Mouse (Mus musculus) skeletal muscle tissue, adult 2 months (tissue): ENCODE data around the gene Myd88.
"Not testable (repeated sequence)": the region's sequence is repeated elsewhere in the genome, so short reads cannot be mapped to it uniquely, and the experiment has no call there.

ENCODE experiments used
- DNase-seq: peaks from one replicate; pipeline ENCODE4 v3.0.0-alpha.2; 2012; ENCODE audit warnings: low read depth, low spot score

The Myd88 gene

DNA sequence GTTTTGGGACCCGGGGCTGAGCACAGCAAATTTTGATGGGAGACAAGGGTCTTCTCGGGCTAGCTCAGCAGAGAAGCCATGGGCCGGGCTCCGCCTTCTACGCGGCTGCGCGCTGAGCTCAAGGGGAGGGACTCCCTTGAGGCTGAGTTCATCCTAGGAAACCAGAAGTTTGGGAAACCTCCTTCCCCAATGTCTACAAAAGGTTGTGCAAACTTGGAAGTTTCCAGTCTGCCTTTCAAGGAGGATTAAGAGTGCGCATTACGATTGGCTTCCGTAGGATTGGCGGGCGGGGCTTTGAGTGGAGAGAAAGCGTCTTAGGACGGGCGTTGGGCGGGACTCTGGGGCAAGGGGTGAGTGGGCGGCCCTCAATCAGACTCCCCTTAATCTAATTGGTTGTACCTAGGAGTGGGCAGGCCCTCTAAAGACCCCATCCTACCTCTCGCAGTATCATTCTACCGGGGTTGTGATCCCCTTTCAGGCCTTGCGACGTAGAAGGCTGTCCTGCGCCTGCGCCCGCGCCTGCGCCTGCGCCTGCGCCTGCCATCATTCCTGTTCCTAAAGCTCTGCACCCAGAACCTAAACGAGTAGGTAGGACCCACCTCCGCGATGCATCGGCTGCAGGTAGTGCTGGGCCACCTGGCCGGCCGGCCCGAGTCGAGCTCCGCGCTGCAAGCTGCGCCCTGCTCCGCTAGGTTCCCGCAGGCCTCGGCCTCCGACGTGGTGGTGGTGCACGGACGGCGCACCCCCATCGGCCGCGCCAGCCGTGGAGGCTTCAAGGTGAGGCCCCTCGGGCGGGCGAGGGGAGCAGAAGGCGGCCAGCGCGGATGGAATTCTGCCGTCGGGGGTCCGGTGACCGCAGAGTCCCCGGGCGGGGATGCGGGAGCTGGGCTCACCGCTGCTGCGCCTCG is at the start of gene Myd88:
Myd88 (minus strand) TSS at position 503 of the 908 bp plus-strand sequence.
- DNase-seq = peak; percentile 97

DNA sequence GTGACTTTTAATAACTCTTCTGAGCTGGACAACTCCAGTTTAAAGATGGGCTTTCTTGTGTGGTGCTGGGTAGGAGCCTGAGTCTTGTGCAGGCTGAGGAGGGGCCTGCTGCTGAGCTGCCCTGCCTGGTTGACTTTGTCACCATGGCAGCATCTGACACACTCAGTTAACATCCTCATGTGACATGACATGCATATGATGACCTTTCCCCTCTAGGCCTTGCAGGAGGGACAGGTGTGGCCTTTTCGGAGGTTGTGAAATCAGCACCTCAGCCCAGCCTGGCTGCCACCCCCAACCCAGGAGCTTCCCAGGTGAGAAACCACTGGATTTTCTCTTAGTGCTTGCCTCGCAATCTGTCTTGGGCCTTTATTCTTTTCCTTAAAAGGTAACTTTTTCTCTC is 49.0 kb upstream of the Myd88 start:
- no peak for DNase-seq

DNA sequence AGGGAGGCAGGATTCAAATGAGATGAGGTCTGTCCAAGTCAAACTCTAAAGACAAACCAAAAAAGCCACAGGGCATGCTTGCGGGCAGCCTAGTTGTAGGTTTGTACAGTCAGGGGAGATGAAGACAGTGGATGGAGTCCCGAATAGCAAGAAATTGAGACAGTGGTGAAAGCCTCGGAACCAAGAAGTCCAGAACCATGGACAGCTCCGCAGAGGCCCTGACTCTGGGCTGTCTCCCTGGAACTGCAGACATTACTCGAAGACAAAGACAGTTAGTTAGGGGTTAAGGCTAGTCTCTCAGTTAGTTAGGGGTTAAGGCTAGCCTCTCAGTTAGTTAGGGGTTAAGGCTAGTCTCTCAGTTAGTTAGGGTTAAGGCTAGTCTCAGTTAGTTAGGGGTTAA is 47.7 kb upstream of the Myd88 start:
- DNase-seq = no peak

DNA sequence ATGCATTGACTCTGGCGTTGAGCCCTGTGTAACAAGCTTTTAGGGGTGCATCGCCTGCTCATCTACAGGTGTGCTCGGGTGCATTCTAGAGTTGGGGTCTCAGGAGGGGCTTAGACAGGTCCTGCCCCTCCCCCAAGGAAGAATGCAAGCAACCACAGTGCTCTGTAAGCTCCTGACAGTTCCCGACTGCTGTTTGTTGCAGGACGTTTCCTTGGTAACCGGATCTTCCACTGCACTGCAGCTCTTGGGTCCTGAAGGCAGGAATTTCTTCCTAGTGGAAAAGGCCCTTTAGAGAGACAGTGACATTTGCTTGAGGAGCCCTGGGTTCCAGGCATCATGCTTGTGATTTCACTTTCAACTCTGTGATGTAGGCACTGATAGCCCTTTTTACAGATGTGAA is 41.4 kb upstream of the Myd88 start:
- DNase-seq = no peak

DNA sequence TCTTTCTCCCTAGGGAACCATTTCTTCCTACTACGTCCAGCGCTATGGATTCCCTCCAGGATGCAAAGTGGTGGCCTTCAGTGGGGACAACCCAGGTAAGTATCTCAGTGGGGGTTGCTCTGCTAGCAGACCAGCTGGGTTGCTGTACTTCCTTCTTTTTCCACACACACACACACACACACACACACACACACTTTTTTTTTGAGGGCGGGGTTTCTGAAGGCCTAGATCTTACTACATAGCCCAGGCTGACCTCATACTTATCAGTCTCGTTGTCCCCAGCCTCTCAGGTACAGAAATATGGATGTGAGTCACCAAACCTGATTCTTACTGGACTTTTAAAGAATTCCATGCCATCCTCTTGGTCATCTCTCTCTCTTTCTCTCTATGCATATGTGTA is 37.0 kb upstream of the Myd88 start:
- DNase-seq = no peak

DNA sequence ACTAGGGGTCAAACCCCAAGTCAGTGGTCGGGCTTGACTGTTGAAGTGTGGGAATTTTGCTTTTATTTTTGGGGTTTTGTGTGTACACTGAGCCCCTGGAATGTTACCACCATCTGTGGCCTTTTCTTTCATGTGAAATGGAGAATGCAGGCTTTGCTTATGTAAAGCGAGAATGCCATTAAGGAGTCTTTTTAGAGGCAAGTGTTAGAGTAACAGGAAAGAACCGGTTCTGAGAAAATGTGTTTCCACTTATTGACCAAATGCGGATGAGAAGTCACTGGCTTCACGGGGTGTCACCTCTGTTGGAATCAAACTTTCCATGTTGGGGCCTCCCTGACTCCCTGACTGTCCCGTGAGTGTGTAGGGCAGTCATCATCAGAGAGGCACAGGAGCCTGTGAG is 34.3 kb upstream of the Myd88 start:
- DNase-seq = no peak

DNA sequence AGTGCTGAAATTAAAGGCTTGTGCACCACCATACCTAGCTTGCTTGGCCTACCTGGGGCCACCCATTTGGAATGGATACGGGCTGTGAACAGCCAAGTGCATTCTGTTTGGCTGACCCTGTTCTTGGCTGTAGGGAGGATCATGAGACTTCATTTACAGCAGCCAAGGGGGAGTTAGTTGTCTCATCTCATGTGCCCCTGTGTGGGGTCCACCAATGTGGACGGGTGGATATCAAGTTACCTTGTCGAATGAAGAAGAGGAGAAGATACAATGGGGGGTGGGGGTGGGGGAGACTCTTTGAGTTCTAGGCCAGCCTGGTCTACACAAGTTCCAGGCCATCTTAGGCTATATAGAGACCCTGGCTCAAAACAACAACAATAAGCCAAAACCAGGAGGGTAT is 33.8 kb upstream of the Myd88 start:
- DNase-seq = no peak

DNA sequence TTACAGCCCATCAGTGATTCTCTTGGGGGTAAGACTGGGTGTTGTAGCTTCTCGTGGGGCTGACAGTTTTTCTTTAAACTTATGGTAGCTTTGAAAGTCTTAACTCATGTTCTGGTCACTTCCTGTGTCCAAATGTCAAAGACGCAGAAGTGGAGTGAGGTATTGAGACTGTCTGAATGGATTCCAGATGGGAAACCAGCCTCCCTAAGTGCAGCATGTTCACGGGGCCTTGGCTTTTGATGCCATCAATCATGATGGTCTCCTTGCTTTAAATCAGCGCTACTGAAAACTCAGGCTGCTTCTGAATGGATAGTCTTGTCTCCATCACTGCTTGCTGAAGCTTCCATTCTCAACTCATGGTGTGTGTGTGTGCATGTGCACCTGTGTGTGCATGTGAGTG is 30.0 kb upstream of the Myd88 start:
- DNase-seq = no peak

DNA sequence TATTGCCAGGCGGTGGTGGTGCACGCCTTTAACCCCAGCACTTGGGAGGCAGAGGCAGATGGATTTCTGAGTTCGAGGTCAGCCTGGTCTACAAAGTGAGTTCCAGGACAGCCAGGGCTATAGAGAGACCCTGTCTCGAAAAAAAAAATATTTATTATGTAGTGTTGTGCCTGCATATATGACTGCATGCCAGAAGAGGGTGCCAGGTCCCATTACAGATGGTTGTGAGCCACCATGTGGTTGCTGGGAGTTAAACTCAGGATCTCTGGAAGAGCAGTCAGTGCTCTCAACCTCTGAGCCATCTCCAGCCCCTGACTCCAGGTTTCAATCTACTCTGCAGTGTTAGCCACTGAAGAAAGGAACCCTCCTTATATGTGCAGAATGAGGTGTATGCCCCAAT is 29.6 kb upstream of the Myd88 start:
- DNase-seq = not testable (repeated sequence)

DNA sequence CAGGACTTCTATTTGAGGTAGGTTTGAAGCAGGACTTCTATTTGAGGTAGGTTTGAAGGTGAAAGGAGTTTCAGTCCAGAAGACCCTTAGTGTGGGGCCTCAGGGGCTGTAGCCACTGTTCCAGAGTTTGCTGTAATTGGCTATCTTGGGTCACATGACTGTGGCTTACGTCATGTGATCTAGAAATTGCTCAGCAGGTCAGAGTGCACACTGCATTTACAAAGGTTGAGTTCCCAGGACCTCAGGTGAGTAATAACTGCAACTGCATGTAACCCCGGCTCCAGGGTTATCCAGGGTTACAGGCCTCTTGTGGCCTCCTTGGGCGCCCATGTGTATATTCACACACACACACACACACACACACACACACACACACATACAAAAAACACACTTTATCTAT is 27.2 kb upstream of the Myd88 start:
- DNase-seq = no peak

DNA sequence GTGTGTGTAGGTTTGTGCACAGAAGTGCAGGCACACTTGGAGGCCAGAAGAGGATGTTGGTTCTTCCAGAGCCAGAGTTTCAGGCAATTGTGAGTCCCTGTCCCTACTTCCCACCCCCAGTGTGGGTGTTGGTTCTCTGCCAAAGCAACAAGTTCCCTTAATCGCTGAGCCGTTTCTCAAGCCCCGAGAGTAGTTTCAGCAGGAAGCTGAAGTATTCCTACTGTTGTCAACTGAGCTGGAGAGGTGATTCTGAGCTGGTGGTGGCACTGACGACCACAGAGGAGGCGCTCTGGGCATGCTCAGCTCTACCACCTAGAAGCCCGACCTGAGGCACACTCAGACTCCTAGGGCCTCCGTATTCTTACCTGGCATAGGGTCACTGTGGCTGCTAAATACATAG is 24.1 kb upstream of the Myd88 start, which contains the start of gene Slc22a14:
Slc22a14 (minus strand) TSS at position 270 of the 400 bp plus-strand sequence.
- DNase-seq = no peak

DNA sequence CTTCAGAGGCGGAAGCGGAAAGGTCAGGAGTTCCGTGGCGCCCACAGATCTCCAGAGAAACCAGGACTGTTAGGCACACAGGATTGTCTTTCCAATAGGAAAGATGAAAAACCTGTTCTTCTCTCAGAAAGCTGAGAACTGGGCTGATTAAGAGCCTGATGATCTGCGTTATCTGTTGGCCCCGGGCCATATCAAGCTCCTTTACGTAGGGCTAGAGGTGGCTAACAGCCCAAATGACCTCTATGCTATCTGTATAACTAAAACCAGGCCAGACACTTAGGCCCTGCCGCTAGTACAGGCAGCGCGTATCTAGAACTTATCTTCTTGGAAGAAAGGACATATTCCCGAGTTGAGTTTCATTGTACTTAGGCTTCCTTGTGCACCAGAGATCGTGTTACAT is 22.0 kb upstream of the Myd88 start:
- no peak for DNase-seq

DNA sequence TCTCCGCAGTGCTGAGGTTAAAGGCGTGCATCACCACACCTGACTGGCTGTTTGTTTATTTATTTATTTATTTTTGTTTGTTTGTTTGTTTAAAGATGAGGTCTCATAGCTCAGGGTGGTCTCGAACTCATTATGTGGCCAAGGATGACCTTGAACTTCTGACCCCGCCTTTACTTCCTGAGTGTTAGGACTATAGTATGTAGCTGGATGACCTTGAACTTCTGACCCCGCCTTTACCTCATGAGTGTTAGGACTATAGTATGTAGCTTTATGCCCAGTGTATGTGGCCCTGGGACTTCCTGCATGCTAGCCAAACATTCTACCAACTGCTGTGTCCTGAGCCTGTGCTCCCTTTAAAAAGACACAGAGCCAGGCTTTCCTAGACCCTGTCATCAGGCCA is 20.2 kb upstream of the Myd88 start:
- no peak for DNase-seq

DNA sequence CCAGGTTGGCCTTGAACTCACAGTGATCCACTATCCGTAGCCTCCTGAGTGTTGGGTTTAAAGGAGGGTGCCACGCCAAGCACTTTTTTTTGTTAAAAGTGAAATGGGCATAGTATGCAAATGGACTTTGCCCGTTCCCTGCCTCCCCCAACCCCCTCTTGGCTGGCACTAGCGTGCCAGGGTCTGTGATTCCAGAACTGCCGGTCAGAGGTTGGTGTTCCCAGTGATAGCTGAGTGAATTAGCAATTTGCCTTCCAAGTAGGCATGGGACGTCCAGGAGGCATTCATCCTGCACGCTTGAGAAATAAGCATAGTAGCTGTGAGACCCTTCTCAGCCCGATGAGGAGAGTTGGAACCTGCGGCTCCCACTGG is 16.8 kb upstream of the Myd88 start:
- DNase-seq = no peak

DNA sequence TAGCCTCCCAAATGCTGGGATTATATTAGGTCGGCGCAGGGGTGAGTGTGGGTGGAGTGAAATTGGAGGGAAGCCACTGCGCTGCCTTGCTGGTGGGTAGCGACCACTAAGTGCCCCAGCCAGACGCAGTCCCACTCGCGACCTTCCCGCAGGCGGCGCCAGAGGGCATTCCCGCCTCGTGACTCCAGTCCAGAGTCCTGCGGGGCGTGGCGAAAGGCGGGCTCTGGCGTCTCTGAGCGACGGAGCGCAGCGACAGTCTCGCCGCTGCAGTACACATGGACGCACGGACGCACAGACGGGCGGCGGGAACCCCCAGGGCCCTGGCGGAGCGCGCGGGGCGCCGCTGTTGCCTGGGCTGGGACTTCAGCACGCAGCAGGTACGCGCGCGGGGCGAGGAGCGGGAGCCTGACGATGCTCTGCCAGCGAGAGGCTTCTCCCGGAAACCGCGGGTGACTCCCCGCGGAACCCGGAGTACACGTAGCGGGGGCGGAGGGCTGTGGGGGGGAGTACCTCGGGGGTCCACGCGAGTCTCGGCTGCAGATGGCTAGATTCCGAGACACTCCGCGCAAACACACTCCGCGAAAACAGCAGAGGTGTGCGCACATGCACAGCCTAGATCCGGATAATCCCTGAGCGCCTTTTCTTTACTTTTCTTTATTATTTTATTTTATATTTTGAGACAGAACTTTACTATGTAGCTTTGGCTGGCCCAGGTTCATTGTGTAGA is 16.3 kb upstream of the Myd88 start, which contains the start of gene Xylb:
Xylb (plus strand) TSS at position 51 of the 727 bp plus-strand sequence.
- peak; percentile 60 for DNase-seq

DNA sequence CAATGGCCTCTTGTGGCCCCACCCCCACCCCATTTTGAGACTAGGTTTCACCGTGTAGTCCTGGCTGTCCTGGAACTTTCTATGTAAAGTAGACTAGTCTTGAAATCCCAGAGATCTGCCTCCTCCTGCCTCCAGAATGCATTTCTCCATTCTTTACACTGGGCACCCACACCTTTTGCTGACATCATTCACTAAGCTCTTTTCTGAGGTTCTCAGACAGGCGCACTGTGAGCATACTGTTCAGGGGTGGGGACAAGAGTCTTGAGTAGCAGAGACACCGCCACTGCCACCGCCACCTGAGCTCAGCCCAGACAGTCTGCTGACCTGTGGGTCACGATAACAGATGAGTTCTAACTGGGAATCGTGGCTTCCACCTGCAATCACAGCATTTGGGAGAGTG is 14.7 kb upstream of the Myd88 start:
- DNase-seq = no peak

DNA sequence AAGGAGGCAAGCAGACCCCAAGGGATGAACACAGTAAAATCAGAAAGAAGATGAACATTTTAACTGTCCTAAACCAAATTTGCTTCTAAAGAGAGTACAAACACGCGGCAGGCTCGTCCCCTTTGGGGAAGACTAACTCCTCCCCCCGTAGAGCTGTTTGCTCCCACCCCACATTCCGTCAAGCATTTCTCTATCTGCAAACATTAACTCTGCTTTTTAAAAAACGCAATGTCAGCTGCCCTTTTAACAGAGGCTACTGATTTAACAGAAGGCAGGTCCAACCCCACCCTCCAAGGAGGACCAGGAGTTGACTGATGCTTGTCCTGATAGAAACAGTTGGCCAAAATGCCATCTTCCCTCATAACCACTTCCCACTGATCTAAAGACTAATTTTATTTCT is 12.7 kb upstream of the Myd88 start:
- DNase-seq = no peak

DNA sequence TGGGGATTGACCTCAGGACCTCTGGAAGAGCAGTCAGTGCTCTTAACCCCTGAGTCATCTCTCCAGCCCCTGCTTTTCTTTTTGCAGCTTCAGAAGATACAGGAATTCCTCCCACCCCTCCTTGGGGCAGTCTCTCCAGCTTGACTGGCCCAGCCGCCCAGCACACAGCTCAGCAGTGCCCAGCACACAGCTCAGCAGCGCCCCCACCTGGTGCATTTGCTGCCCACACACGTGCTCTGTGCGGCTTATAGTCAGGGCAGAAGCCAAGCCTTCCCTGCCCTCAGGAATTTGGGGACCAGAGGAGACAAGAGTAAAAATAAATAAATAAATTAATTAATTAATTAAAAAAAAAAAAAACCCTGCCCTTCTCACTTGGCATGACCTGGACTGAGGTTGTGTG is 10.8 kb upstream of the Myd88 start:
- peak; percentile 68 for DNase-seq

DNA sequence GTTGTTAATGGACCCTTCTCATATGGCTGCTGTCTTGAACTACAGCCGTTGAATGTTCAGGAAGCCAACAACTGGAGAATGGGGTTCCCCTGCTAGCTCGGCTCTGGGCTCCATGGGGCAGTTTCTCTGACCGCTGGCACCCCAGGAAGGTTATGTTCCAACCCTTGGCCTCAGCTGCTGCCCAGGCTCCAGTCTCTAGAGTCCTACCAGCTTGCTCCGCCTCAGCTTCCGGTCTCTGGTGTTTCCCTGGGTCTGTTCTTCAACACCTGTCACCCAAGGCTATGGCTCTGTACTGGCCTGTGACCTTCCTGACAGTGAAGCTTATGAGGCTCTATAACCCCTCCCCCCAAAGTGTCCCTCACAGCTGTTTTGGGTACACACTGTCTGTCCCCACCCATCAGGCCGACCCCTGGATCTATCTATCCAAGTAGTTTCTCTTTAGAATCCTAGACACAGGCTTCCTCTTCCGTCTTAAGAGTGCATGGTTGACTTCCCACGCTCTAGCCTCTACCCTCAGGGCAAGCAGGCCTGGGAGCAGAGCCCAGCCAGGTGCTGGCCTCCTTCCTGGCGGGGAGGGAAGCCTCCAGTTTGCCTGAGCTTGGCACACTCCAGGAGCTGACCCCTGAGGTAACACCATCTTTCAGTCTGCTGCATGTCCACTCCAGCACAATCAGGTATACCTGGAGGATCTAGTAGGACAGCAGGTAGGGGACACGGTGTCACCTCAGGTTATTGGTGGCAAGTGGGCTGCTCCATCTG is 9.9 kb upstream of the Myd88 start:
- DNase-seq = no peak

DNA sequence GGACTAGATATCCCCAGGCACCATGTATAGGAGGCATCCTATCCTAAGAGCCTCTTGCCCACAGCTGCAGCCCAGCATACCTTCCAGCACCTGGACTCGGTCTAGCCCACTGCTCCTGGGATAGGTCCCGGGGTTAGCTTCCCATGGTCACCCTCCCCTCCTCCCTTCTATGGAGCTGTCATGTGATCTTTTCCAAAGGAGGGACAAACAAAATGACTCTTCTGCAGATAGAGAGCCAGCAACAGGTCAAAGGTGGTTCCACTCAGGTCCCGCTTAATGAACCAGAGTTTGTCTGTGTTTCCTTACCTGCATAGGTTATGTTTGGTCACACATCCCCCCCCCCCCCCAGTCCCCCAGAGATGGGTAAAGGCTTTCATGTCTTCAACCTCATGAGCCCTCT is 9.3 kb upstream of the Myd88 start:
- DNase-seq = no peak

DNA sequence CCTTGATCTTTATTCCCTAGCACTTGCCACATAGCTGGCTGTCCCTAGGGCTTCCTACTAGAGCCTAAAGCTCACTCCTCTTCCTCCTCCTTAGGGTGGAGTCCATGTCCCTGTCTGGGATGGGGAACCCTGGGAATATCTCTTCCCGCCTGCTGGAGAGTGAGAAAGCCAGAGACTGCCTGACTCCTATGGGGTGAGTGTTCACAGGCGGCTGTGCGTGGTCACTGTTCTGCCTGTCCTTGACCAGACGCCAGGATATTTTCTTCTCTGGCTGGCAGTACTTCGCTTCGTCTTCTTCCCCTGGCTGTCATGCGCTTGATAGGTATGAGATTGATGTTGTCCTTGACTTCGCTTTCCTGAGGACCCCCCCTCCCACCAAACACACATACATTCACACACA is 5.2 kb upstream of the Myd88 start:
- DNase-seq = no peak

DNA sequence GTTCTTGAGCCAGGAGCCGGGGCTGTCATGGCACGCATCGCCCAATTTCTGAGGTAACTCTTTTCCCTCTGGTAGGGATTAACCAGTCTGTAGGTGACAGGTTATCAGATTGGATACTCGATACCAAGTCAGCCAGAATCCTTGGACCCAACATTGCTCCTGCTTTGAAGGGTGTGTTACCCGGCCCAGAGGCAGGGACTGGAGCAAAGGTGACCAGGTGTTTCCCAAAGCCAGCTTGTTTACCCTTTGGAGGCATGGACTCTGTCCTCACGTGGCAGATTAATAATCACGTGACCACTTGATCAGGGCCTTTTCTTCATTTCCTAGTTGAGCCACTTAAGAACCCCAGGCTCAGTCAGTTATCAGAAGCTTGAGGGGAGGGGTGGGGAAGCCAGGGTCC is 1.5 kb upstream of the Myd88 start:
- DNase-seq = no peak
